Mouse (Mus musculus) ES-E14 (cell line): ENCODE data around the gene Itpk1. TPM values are rescaled to one million over a fixed set of nuclear protein-coding genes. Genes with fewer than 3 reads are reported as not detected.

Experiments used
- DNase-seq: peaks from one replicate; pipeline ENCODE4 v3.0.0-alpha.2; 2013; ENCODE audit warnings: low read depth, low spot score
- H3K27ac ChIP-seq: 2 replicates; pipeline ENCODE4 v1.5.1; 2012; ENCODE audit warnings: low read depth, mild to moderate bottlenecking, low read length, moderate library complexity, mixed read lengths; ENCODE audit not compliant: poor library complexity, insufficient read depth, severe bottlenecking
- H3K36me3 ChIP-seq: 2 replicates; pipeline ENCODE4 v1.6.1; 2012; ENCODE audit warnings: mild to moderate bottlenecking, low read length, moderate library complexity, mixed read lengths; ENCODE audit not compliant: control insufficient read depth, poor library complexity, insufficient read depth, severe bottlenecking
- H3K4me1 ChIP-seq, 2 experiments: fragments of 150-350 bp in 1 of 2; sonication (generic) in 1 of 2; 2 replicates each; pipeline ENCODE4 v1.6.1; 2012; ENCODE audit warnings: low read length in 2 of 2, mild to moderate bottlenecking in 1 of 2, mixed read lengths in 1 of 2; ENCODE audit not compliant: control insufficient read depth in 2 of 2, insufficient read depth in 2 of 2, poor library complexity in 1 of 2
- H3K4me3 ChIP-seq, 2 experiments: fragments of 150-350 bp in 1 of 2; sonication (generic) in 1 of 2; 2 replicates each; pipeline ENCODE4 v1.5.1; 2012; ENCODE audit warnings: low read length in 2 of 2, low read depth in 1 of 2, mild to moderate bottlenecking in 1 of 2, mixed read lengths in 1 of 2; ENCODE audit not compliant: insufficient read depth in 1 of 2, poor library complexity in 1 of 2, severe bottlenecking in 1 of 2
- H3K9ac ChIP-seq: 2 replicates; pipeline ENCODE4 v1.6.1; 2012; ENCODE audit warnings: low read depth, mild to moderate bottlenecking, low read length, mixed read lengths; ENCODE audit not compliant: poor library complexity, insufficient read depth, severe bottlenecking
- H3K9me3 ChIP-seq: fragments of 150-350 bp; sonication (generic); 2 replicates; pipeline ENCODE4 v1.6.1; 2012; ENCODE audit warnings: low read depth, mild to moderate bottlenecking, low read length; ENCODE audit not compliant: control insufficient read depth, insufficient read depth
- CHD2 ChIP-seq: IDR thresholded peaks from 2 replicates; pipeline ENCODE4 v1.6.1; 2014; ENCODE audit warnings: mild to moderate bottlenecking, low read depth, low read length, inconsistent platforms
- HCFC1 ChIP-seq: IDR thresholded peaks from 2 replicates; pipeline ENCODE4 v1.6.1; 2012; ENCODE audit warnings: low read length, inconsistent platforms, borderline replicate concordance; ENCODE audit not compliant: insufficient read depth
- MAFK ChIP-seq: IDR thresholded peaks from 2 replicates; pipeline ENCODE4 v1.6.1; 2014; ENCODE audit warnings: mild to moderate bottlenecking, low read depth, low read length, inconsistent platforms; ENCODE audit not compliant: insufficient read depth
- ZC3H11A ChIP-seq: IDR thresholded peaks from 2 replicates; pipeline ENCODE4 v1.6.1; 2012; ENCODE audit warnings: low read depth, mild to moderate bottlenecking, inconsistent platforms, low read length, borderline replicate concordance
- ZNF384 ChIP-seq: IDR thresholded peaks from 2 replicates; pipeline ENCODE4 v1.6.1; 2012; ENCODE audit warnings: low read depth, low read length, inconsistent platforms
- in situ Hi-C, 2 experiments: fragments of 600-800 bp; cut with MboI; formaldehyde crosslinking; loops; one replicate each; pipeline ENCODE4 v1.15.1; 2025; ENCODE audit warnings: low sequenced_read_pairs in 2 of 2, inconsistent platforms in 1 of 2; ENCODE audit not compliant: unreplicated experiment in 2 of 2
- total RNA-seq: library from RNA; depleted of rRNA; stranded (reverse); fragments of 300-350 nt; gene quantifications from 2 replicates; pipeline ENCODE4 v1.2.3, GENCODE M21; 2012

Gene Itpk1
- total RNA-seq, 1 experiment = 33.1 TPM

DNA sequence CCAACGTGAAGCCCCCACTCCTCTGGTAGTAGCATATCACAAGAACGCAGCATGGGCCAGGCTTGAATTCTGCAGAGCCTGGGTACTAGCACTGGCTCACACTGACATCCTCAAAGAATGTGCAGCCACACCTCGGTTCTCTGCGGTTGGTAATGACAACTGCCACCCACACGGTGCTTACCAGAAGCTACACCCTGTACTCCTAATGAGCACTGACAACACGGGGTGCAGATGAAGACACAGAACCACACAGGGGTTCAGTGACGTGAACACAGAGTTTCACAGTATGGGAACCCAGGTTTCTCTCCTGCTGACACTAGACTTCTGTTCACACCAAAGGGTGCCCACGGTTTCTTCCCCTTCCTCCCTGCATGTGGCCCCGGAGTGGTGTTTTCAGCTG, 76.5 kb downstream of the Itpk1 start:
- TF ChIP-seq ZC3H11A = no peak
- TF ChIP-seq HCFC1 = no peak
- TF ChIP-seq MAFK = no peak
- no peak for TF ChIP-seq CHD2
- no peak for TF ChIP-seq ZNF384
- Histone ChIP-seq H3K9me3 (no peaks in the 10 kb centered on the region), H3K36me3 (peaks cover under 1% of the 10 kb centered on the region; the same call in 1 of the 2 replicates), H3K27ac (no peak overlapping the region), H3K9ac (no peak overlapping the region), H3K4me3 (no peak overlapping the region), H3K4me1 (peaks cover 7 to 15% of the 10 kb centered on the region in 2 experiments; a peak in 2 of 4 replicates)
- DNase-seq = no peak
- in situ Hi-C loops = no loop called here

DNA sequence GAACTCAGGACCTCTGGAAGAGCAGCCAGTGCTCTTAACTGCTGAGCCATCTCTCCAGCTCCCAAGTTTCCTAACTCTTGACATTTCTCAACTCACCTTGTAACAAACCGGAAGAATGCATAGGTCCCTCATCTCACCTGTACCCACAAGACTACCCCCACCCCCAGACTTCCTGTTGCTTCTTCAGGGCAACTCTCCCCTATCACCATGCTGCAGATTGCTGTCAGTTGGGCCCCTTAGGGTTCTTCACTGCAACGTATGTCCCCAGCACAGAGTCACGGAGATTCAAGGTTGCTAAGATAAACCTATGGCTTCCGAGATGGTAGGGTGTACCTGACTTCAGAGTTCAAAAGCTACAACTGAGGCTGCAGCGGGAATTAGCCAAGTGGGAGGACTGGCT, 77.2 kb downstream of the Itpk1 start:
- in situ Hi-C loops = no loop called here
- DNase-seq = no peak
- Histone ChIP-seq H3K9ac (no peak overlapping the region), H3K9me3 (no peaks in the 10 kb centered on the region), H3K4me1 (peaks cover 7 to 16% of the 10 kb centered on the region in 2 experiments; a peak in 2 of 4 replicates), H3K4me3 (no peak overlapping the region), H3K36me3 (peaks cover 5% of the 10 kb centered on the region; the same call in 1 of the 2 replicates), H3K27ac (no peak overlapping the region)
- TF ChIP-seq ZNF384 = no peak
- TF ChIP-seq HCFC1 = no peak
- TF ChIP-seq MAFK = no peak
- no peak for TF ChIP-seq ZC3H11A
- TF ChIP-seq CHD2 = no peak

DNA sequence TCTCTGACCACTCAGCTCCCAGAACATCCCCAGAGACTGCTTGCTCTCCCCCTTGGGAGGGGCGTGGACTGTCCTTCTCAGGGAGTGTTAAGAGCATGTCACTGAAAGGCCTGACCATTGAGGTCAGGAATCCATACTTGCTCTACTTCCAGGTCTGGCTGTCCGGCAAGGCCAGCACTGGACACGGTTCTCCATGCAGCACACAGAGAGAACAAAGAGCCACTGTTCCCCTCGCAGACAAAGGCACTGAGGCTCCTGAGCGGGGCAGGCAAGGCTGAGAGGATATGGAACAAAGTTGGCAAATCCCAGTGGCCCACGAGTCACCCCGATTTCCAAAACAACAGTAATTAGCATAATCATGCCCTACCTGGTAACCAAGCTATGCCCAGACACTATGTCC, 77.9 kb downstream of the Itpk1 start:
- H3K27ac ChIP-seq = peak overlapping the region; percentile 30; the same call in 1 of the 2 replicates
- no peak overlapping the region for H3K9ac ChIP-seq
- no peak for DNase-seq
- H3K36me3 ChIP-seq = peaks cover 12% of the 10 kb centered on the region; the same call in 1 of the 2 replicates
- in situ Hi-C loops = no loop called here
- no peak overlapping the region for H3K4me3 ChIP-seq
- TF ChIP-seq HCFC1 = no peak
- TF ChIP-seq ZNF384 = no peak
- no peak for TF ChIP-seq MAFK
- no peak for TF ChIP-seq CHD2
- no peak for TF ChIP-seq ZC3H11A
- H3K9me3 ChIP-seq = no peaks in the 10 kb centered on the region
- H3K4me1 ChIP-seq = peaks cover 7 to 16% of the 10 kb centered on the region in 2 experiments; a peak in 3 of 4 replicates

DNA sequence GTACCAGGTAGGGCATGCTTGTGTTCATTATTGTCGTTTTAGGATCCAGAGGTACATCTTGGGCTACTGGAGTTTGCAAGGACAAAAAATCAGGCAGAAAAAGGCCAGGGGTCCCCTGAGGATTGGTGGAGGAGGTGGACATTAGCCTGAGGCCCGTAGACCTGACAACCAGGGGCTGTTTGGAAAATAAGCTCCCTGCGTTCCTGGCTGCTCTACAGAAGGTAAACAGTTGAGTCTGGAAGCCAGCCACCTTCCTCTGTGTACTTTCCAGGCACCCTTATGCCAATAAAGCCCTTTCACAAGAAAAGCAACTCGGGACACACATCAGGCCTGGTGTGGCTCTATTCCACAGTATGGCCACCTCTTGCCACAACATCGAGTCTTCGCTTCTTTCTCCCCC, 79.0 kb downstream of the Itpk1 start:
- peaks cover 16% of the 10 kb centered on the region for H3K36me3 ChIP-seq
- peaks cover 4 to 8% of the 10 kb centered on the region in 2 experiments; a peak in 3 of 4 replicates for H3K4me1 ChIP-seq
- H3K9me3 ChIP-seq = no peaks in the 10 kb centered on the region
- no peak overlapping the region for H3K4me3 ChIP-seq
- DNase-seq = no peak
- TF ChIP-seq ZC3H11A = no peak
- no peak for TF ChIP-seq CHD2
- no peak for TF ChIP-seq MAFK
- TF ChIP-seq ZNF384 = no peak
- no peak for TF ChIP-seq HCFC1
- in situ Hi-C loops = no loop called here
- H3K27ac ChIP-seq = no peak overlapping the region; the same call in 1 of the 2 replicates
- H3K9ac ChIP-seq = no peak overlapping the region
